Mouse (Mus musculus): Measurements from ENCODE around the gene Olfr657.

The Olfr657 gene

GRCm38 (mm10) chr7:104624494-104624893 lies at the start of gene Olfr657:
Olfr657 (plus strand) TSS chr7:104624794.

GRCm38 (mm10) chr7:104577014-104577413 lies 47.6 kb upstream of the Olfr657 start, which contains the start of gene Olfr653:
Olfr653 (plus strand) TSS chr7:104577314.
- 79% methylated on average over 2 of the region's 2 CpGs for WGBS

- WGBS = 97% methylated on average over 4 of the region's 4 CpGs
These were observed 43.7 kb upstream of the Olfr657 start for GRCm38 (mm10) chr7:104580846-104581245.

GRCm38 (mm10) chr7:104581429-104581828 lies 43.2 kb upstream of the Olfr657 start:
- 91% methylated on average over 4 of the region's 4 CpGs for WGBS

GRCm38 (mm10) chr7:104586725-104587124 lies 37.9 kb upstream of the Olfr657 start, which contains the start of gene Olfr654:
Olfr654 (plus strand) TSS chr7:104587025.
- 83% methylated on average over 4 of the region's 4 CpGs for WGBS

GRCm38 (mm10) chr7:104588274-104588673 lies 36.3 kb upstream of the Olfr657 start:
- 84% methylated on average over 5 of the region's 5 CpGs for WGBS

- WGBS = 82% methylated on average over 2 of the region's 2 CpGs
These were observed 22.9 kb upstream of the Olfr657 start, which contains the start of gene Olfr655 for GRCm38 (mm10) chr7:104601679-104602078. Olfr655 (minus strand) TSS chr7:104601779.

GRCm38 (mm10) chr7:104603173-104603572 lies 21.4 kb upstream of the Olfr657 start:
- 4% methylated on average over 3 of the region's 3 CpGs for WGBS

- WGBS = 78% methylated on average over 4 of the region's 4 CpGs
These were observed 10.9 kb upstream of the Olfr657 start, which contains the start of gene Olfr656 for GRCm38 (mm10) chr7:104613655-104614054. Olfr656 (plus strand) TSS chr7:104613955.

- WGBS = 26% methylated on average over 22 of the region's 22 CpGs
These were observed 22.4 kb downstream of the Olfr657 start, which contains the start of gene Olfr658 for GRCm38 (mm10) chr7:104646841-104647482. Olfr658 (minus strand) TSS chr7:104647305.

- WGBS = 90% methylated on average over 3 of the region's 3 CpGs
These were observed 41.9 kb downstream of the Olfr657 start, which contains the start of gene Olfr659 for GRCm38 (mm10) chr7:104666453-104666852. Olfr659 (plus strand) TSS chr7:104666753.

GRCm38 (mm10) chr7:104686201-104686600 lies 61.6 kb downstream of the Olfr657 start, which contains the start of gene Olfr661:
Olfr661 (plus strand) TSS chr7:104686501.
- 97% methylated on average over 2 of the region's 2 CpGs for WGBS

All from cerebral cortex, adult 2 months (tissue).